Mouse (Mus musculus) kidney, embryonic 15.5 days (tissue): ENCODE measurements around the gene Pdzd2. TPM values are rescaled to one million over a fixed set of nuclear protein-coding genes. Genes with fewer than 3 reads are reported as not detected.

Experiments
- ATAC-seq: fragments of 200-750 bp; cut with Nextera tagmentation; replicated peaks from 2 replicates; pipeline ENCODE4 v1.8.0; 2017; ENCODE audit warnings: moderate TSS enrichment; ENCODE audit not compliant: low FRiP score
- H3K27ac ChIP-seq: fragments of 300-500 bp; sonication (generic); 2 replicates; pipeline ENCODE4 v1.5.1; 2015; ENCODE audit warnings: mild to moderate bottlenecking, inconsistent platforms
- H3K27me3 ChIP-seq: fragments of 300-500 bp; sonication (generic); 2 replicates; pipeline ENCODE4 v1.6.1; 2015; ENCODE audit warnings: inconsistent platforms
- H3K36me3 ChIP-seq: fragments of 300-500 bp; sonication (generic); 2 replicates; pipeline ENCODE4 v1.6.1; 2015; ENCODE audit warnings: inconsistent platforms
- H3K4me1 ChIP-seq: fragments of 300-500 bp; sonication (generic); 2 replicates; pipeline ENCODE4 v1.6.1; 2015; ENCODE audit warnings: inconsistent platforms
- H3K4me2 ChIP-seq: fragments of 300-500 bp; sonication (generic); 2 replicates; pipeline ENCODE4 v1.6.1; 2015; ENCODE audit warnings: moderate library complexity, mild to moderate bottlenecking, inconsistent platforms
- H3K4me3 ChIP-seq: fragments of 300-500 bp; sonication (generic); replicated peaks from 2 replicates; pipeline ENCODE4 v1.5.1; 2015; ENCODE audit warnings: mild to moderate bottlenecking, inconsistent platforms
- H3K9ac ChIP-seq: fragments of 300-500 bp; sonication (generic); 2 replicates; pipeline ENCODE4 v1.6.1; 2015; ENCODE audit warnings: mild to moderate bottlenecking, inconsistent platforms
- H3K9me3 ChIP-seq: fragments of 300-500 bp; sonication (generic); replicated peaks from 2 replicates; pipeline ENCODE4 v1.6.1; 2016; ENCODE audit warnings: inconsistent platforms
- WGBS: fragments of 180-500 bp; shearing (Covaris S2); methylation state at CpG from one replicate; pipeline ENCODE4 v1.1.7; 2015; ENCODE audit warnings: mixed read lengths; 5-methylcytosine and 5-hydroxymethylcytosine counted together
- polyA plus RNA-seq: library from polyadenylated mRNA; unstranded; fragments of >200 nt; fragmentation: Nextera tagmentation; extraction: Ambion mirVana; gene quantifications from 2 replicates; pipeline ENCODE4 v1.2.1, GENCODE M21; 2015

The Pdzd2 gene
- polyA plus RNA-seq, 1 experiment from 2014 or later: 41.3 TPM

GRCm38 (mm10) chr15:12341401-12341758 lies 398.3 kb downstream of the Pdzd2 start:
- Histone ChIP-seq H3K4me1 (0 out of 2 replicates have a peak, but pooled peaks cover 4% of the 10 kb centered on the region), H3K4me2 (no peak overlapping the region), H3K9me3 (no peaks in the 10 kb centered on the region), H3K9ac (no peak overlapping the region), H3K27ac (no peak overlapping the region), H3K27me3 (no peaks in the 10 kb centered on the region), H3K4me3 (no peak overlapping the region), H3K36me3 (peaks cover 40% of the 10 kb centered on the region)
- ATAC-seq: no peak
- WGBS: 69% methylated on average over 4 of the region's 4 CpGs

- no peaks in the 10 kb centered on the region for H3K27me3 ChIP-seq
- no peaks in the 10 kb centered on the region for H3K9me3 ChIP-seq
- H3K4me2 ChIP-seq: no peak overlapping the region
- H3K36me3 ChIP-seq: peaks cover 34% of the 10 kb centered on the region
- H3K4me1 ChIP-seq: 0 out of 2 replicates have a peak, but pooled peaks cover 6% of the 10 kb centered on the region
- no peak overlapping the region for H3K9ac ChIP-seq
- H3K4me3 ChIP-seq: no peak overlapping the region
- no peak overlapping the region for H3K27ac ChIP-seq
- no peak for ATAC-seq
- WGBS: 67% methylated on average over 5 of the region's 5 CpGs
Measured at GRCm38 (mm10) chr15:12340536-12341400, 399.0 kb downstream of the Pdzd2 start.

GRCm38 (mm10) chr15:12337779-12338137 lies 402.0 kb downstream of the Pdzd2 start:
- no peak overlapping the region for H3K4me3 ChIP-seq

GRCm38 (mm10) chr15:12337030-12337778 lies 402.5 kb downstream of the Pdzd2 start:
- ATAC-seq: no peak
- no peaks in the 10 kb centered on the region for H3K9me3 ChIP-seq
- no peak overlapping the region for H3K9ac ChIP-seq
- no peak overlapping the region for H3K4me2 ChIP-seq
- WGBS: 65% methylated on average over 4 of the region's 4 CpGs
- H3K36me3 ChIP-seq: peaks cover 5% of the 10 kb centered on the region
- no peak overlapping the region for H3K4me3 ChIP-seq
- H3K27ac ChIP-seq: no peak overlapping the region
- no peaks in the 10 kb centered on the region for H3K27me3 ChIP-seq
- 0 out of 2 replicates have a peak, but pooled peaks cover 10% of the 10 kb centered on the region for H3K4me1 ChIP-seq

More at GRCm38 (mm10) chr15:12337779-12338137, 402.0 kb downstream of the Pdzd2 start:
- 63% methylated on average over 3 of the region's 3 CpGs for whole genome bisulfite sequencing
- Histone ChIP-seq H3K36me3 (peaks cover 8% of the 10 kb centered on the region), H3K9me3 (no peaks in the 10 kb centered on the region), H3K4me2 (no peak overlapping the region), H3K27ac (no peak overlapping the region), H3K9ac (no peak overlapping the region), H3K4me1 (0 out of 2 replicates have a peak, but pooled peaks cover 10% of the 10 kb centered on the region), H3K27me3 (no peaks in the 10 kb centered on the region)
- no peak for ATAC-seq

- H3K27ac ChIP-seq: no peak overlapping the region
- H3K4me1 ChIP-seq: peaks cover 18% of the 10 kb centered on the region
- no peak overlapping the region for H3K4me3 ChIP-seq
- no peaks in the 10 kb centered on the region for H3K36me3 ChIP-seq
- WGBS: 77% methylated on average over 4 of the region's 4 CpGs
- H3K9ac ChIP-seq: no peak overlapping the region
- no peak overlapping the region for H3K4me2 ChIP-seq
- no peak for ATAC-seq
- H3K9me3 ChIP-seq: no peaks in the 10 kb centered on the region
- no peaks in the 10 kb centered on the region for H3K27me3 ChIP-seq
Measured at GRCm38 (mm10) chr15:12334381-12334780, 405.3 kb downstream of the Pdzd2 start.

- 50% methylated on average over 1 of the region's 1 CpGs for WGBS
- no peak for ATAC-seq
- H3K4me3 ChIP-seq: no peak overlapping the region
Measured at GRCm38 (mm10) chr15:12331300-12331699, 408.4 kb downstream of the Pdzd2 start.

GRCm38 (mm10) chr15:12330892-12331291 lies 408.8 kb downstream of the Pdzd2 start:
- peaks cover 21% of the 10 kb centered on the region for H3K4me1 ChIP-seq
- H3K27ac ChIP-seq: no peak overlapping the region
- no peaks in the 10 kb centered on the region for H3K27me3 ChIP-seq
- H3K9me3 ChIP-seq: no peaks in the 10 kb centered on the region
- H3K9ac ChIP-seq: no peak overlapping the region
- H3K4me2 ChIP-seq: no peak overlapping the region
- no peak for ATAC-seq
- no peak overlapping the region for H3K4me3 ChIP-seq
- peaks cover 5% of the 10 kb centered on the region for H3K36me3 ChIP-seq

More at GRCm38 (mm10) chr15:12331300-12331699, 408.4 kb downstream of the Pdzd2 start:
- Histone ChIP-seq H3K4me2 (no peak overlapping the region), H3K9ac (no peak overlapping the region), H3K36me3 (peaks cover under 1% of the 10 kb centered on the region; the same call in 1 of the 2 replicates), H3K9me3 (no peaks in the 10 kb centered on the region), H3K27ac (no peak overlapping the region), H3K4me1 (peaks cover 22% of the 10 kb centered on the region), H3K27me3 (no peaks in the 10 kb centered on the region)

- Histone ChIP-seq H3K27me3 (no peaks in the 10 kb centered on the region), H3K9ac (no peak overlapping the region), H3K9me3 (no peaks in the 10 kb centered on the region), H3K4me3 (no peak overlapping the region), H3K4me2 (no peak overlapping the region), H3K27ac (no peak overlapping the region), H3K36me3 (peaks cover 10% of the 10 kb centered on the region), H3K4me1 (peaks cover 26% of the 10 kb centered on the region)
- ATAC-seq: no peak
- 83% methylated on average over 3 of the region's 3 CpGs for WGBS
Measured at GRCm38 (mm10) chr15:12330389-12330788, 409.3 kb downstream of the Pdzd2 start.

GRCm38 (mm10) chr15:12324326-12324725 lies 415.4 kb downstream of the Pdzd2 start:
- ATAC-seq: no peak

GRCm38 (mm10) chr15:12322676-12323402 lies 416.9 kb downstream of the Pdzd2 start:
- Histone ChIP-seq H3K4me2 (peak overlapping the region; percentile 76), H3K4me1 (peaks cover 28% of the 10 kb centered on the region), H3K36me3 (peaks cover 11% of the 10 kb centered on the region), H3K27me3 (no peaks in the 10 kb centered on the region), H3K9ac (peak overlapping the region; percentile 97), H3K4me3 (peak overlapping the region; percentile 100), H3K9me3 (no peaks in the 10 kb centered on the region), H3K27ac (no peak overlapping the region)
- ATAC-seq: no peak
- WGBS: 6% methylated on average over 9 of the region's 9 CpGs

More at GRCm38 (mm10) chr15:12324326-12324725, 415.4 kb downstream of the Pdzd2 start:
- Histone ChIP-seq H3K27me3 (no peaks in the 10 kb centered on the region), H3K4me3 (no peak overlapping the region), H3K36me3 (peaks cover 11% of the 10 kb centered on the region), H3K4me2 (no peak overlapping the region), H3K4me1 (peaks cover 30% of the 10 kb centered on the region), H3K9me3 (no peaks in the 10 kb centered on the region), H3K27ac (no peak overlapping the region), H3K9ac (no peak overlapping the region)
- WGBS: 89% methylated on average over 1 of the region's 1 CpGs

- Histone ChIP-seq H3K4me2 (peak within 1 kb of the TSS; percentile 76), H3K4me1 (peaks cover 25% of the 10 kb centered on the region), H3K9me3 (no peaks in the 10 kb centered on the region), H3K36me3 (peaks cover 11% of the 10 kb centered on the region), H3K9ac (peak within 1 kb of the TSS; percentile 97), H3K27me3 (no peaks in the 10 kb centered on the region), H3K27ac (peak within 1 kb of the TSS; percentile 93), H3K4me3 (peak within 1 kb of the TSS; percentile 100)
- ATAC-seq: peak; percentile 58
- under 1% methylated on average over 70 of the region's 70 CpGs for WGBS
Measured at GRCm38 (mm10) chr15:12321788-12322621, 417.7 kb downstream of the Pdzd2 start, which contains the start of gene 1810049J17Rik. Gene 1810049J17Rik (minus strand): TSS chr15:12321899.
